Mouse (Mus musculus) brain, embryonic 14.5 days (tissue): Measurements from ENCODE around the gene Ncoa6. TPM values are rescaled to one million over a fixed set of nuclear protein-coding genes. Genes with fewer than 3 reads are reported as not detected.

Source experiments
- DNase-seq: peaks from one replicate; pipeline ENCODE4 v3.0.0-alpha.2; 2011; ENCODE audit warnings: low read depth
- CTCF ChIP-seq: fragments of 200-500 bp; IDR thresholded peaks from 2 replicates; pipeline ENCODE4 v1.5.1; 2012; ENCODE audit warnings: inconsistent platforms, mild to moderate bottlenecking, moderate library complexity, borderline replicate concordance; ENCODE audit not compliant: insufficient read depth, insufficient read length; ENCODE audit errors: extremely low read depth
- POLR2A ChIP-seq: fragments of 200-500 bp; IDR thresholded peaks from 2 replicates; pipeline ENCODE4 v1.6.1; 2012; ENCODE audit warnings: mild to moderate bottlenecking, inconsistent platforms, borderline replicate concordance; ENCODE audit not compliant: poor library complexity, insufficient read depth, insufficient read length, severe bottlenecking; ENCODE audit errors: extremely low read depth
- polyA plus RNA-seq: library from polyadenylated mRNA; depleted of rRNA; stranded (reverse); fragments of >200 nt; gene quantifications from 2 replicates; pipeline ENCODE4 v1.2.3, GENCODE M21; 2012

Ncoa6 gene
- polyA plus RNA-seq, 1 experiment: 75.2 TPM

GRCm38 (mm10) chr2:155401926-155402325 lies 71.8 kb downstream of the Ncoa6 start:
- TF ChIP-seq POLR2A (no peak), CTCF (no peak)
- DNase-seq: no peak

GRCm38 (mm10) chr2:155400276-155400675 lies 73.4 kb downstream of the Ncoa6 start:
- no peak for TF ChIP-seq CTCF
- no peak for TF ChIP-seq POLR2A
- peak; percentile 17 for DNase-seq

GRCm38 (mm10) chr2:155394586-155394985 lies 79.1 kb downstream of the Ncoa6 start:
- TF ChIP-seq POLR2A (no peak), CTCF (no peak)
- DNase-seq: no peak

- TF ChIP-seq CTCF (no peak), POLR2A (no peak)
- DNase-seq: no peak
These were observed 85.1 kb downstream of the Ncoa6 start for GRCm38 (mm10) chr2:155388573-155388972.

- TF ChIP-seq POLR2A: no peak
- TF ChIP-seq CTCF: no peak
- DNase-seq: no peak
These were observed 86.6 kb downstream of the Ncoa6 start for GRCm38 (mm10) chr2:155387052-155387451.

DNA sequence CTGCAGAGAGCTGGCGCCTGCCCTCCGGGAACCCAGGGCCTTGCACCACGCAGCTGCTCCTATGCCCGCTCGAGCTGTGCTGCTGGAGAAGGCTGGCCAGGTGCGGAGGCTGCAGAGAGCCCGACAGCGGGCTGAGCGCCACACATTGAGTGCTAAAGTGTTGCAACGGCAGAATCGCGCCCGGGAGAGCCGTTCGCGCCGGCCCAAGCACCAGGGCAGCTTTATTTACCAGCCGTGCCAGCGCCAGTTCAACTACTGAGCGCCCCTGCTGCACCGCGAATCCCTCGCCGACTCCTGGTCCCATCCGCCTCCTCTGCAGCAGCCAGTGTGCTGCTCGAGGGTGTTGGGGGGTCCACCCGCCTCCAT lies 87.2 kb downstream of the Ncoa6 start:
- TF ChIP-seq CTCF: no peak
- no peak for TF ChIP-seq POLR2A
- DNase-seq: peak; percentile 34

DNA sequence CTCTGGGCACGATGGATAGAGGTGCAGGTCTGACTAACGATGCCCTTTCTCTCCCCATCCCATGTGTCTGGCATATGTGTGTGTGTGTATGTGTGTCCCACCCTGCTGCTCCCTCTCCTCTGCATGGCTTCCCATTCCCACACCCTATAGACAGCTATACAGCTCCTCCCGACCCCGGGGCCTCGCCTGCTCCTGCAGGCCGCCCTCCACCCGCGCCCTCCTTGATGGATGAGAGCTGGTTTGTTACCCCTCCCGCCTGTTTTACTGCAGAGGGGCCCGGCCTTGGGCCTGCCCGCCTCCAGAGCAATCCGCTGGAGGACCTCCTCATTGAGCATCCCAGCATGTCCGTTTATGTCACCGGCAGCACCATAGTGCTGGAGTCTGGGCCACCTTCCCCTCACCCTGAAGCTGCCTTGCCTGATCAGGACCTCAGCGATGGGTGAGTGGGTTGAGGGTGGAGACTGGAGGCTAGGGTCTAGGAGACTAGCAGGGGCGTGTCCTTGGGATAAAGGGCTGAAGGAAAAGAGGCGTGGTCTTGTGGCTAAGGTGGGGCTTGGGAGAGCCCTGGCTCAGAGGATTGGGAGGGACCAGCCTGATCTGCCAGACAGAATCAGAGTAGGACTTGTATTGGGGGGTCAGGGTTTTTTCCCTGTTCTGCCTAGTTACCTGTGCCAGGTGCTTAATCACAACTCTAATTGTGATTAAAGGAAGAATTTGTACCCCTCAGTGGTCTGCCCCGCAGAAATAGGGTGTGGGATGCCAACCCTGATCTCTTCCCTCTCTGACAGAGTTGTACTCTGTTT lies 87.8 kb downstream of the Ncoa6 start:
- peak; percentile 29 for DNase-seq
- TF ChIP-seq CTCF (no peak), POLR2A (no peak)

DNA sequence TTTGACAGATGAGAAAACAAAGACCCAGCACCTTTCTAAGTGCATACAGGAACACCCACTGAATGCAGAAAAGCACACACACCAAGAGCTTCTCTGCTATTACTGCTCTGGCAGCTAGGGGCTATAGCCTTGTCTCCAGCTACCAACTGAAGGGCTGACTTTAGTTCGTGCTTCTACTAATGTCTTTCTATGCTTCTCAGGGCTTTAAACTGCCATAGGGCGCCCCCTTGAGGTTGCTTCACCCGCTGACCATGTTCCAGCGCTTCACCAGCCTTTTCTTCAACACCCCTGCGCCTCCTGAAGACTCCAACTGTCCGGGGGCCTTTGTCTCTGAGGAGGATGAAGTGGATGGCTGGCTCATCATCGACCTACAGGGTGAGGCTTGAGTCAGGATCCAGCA lies 88.6 kb downstream of the Ncoa6 start:
- TF ChIP-seq CTCF (peak; percentile 68), POLR2A (no peak)

DNA sequence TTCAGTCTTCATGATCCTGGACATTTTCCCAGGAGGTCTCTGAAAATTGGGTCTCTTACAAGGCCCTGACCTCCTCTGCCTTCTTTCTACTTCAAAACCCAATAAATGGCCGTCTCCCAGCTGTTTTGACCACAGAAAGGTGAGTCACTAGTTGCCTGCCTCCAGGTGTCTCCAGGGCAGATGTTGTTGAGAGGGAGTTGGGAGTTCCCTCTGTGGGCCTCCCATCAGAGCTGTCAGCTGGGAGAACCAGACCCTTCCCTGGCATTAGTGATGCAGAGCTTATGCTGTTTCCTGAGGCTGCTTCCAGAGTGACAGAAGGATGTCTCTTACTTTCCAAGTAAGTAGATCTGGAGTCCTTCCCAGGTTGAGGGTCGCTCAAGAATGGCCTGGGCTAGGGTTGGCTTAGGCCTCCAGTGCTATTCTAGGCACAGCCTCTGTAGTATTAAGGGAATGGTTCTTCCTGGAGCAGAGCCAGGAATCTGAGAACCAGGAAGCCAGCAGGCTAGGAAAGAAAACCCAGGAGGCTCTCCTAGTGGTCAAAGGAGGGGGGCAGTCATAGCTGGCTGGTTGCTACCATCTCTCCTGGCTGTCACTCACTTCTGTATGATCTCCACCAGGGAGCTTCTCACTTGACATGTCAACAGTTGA lies 90.8 kb downstream of the Ncoa6 start:
- no peak for TF ChIP-seq POLR2A
- no peak for TF ChIP-seq CTCF
- DNase-seq: peak; percentile 20

More for the DNA sequence above, 88.6 kb downstream of the Ncoa6 start:
- peak; percentile 85 for DNase-seq

DNA sequence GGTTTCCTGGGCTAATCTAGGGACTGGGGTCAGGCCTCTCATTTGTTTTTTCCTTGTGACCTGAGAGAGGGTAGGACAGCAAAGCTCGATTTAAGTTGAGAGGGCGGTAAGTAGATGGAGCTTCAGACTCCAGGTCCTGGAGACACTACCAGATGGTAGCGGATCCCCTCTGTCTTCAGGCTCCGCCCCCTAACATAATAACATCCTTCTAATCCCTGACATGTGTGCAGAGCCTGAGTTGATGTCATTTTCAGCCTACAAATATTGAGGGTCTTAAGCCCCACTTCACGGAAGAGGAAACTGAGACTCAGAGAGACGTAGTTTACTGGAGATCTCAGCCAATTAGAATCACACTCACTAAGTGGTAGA lies 91.4 kb downstream of the Ncoa6 start:
- DNase-seq: no peak
- TF ChIP-seq CTCF: no peak

DNA sequence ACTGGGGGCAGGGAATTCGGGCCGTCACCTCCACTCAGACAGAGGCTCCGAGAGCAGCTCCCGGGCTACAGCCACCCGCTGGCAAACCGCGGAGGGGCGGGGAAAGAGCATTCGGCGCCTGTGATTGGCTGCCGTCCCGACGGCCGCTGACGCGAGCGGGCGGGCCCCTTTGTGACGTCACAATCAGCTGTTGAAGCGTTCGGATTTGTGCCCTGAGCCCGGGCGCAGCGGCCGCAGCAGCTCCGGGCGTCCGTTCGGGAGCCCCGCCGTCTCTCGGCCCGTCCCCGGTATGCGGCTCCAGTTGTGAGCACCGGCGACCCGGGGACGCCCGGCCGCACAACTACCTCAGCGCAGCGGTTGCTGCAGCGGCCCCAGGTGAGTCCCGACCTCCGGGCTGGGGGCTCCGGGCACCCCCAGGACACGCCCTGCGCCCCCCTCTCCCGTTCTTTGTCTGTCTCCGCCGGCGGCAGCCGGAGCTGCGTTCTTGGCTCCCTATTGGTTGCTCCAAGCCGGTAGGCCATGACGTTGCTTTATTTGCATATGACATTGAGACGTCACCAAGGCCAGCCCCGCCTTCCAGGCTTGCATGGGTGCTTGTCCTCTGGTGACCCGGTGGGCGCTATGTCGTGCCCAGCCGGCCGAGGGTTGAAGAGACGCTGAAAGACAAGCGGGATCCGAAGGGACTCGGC lies 91.9 kb downstream of the Ncoa6 start:
- peak; percentile 97 for TF ChIP-seq POLR2A
- no peak for TF ChIP-seq CTCF
- DNase-seq: peak; percentile 98

GRCm38 (mm10) chr2:155381060-155381437 lies 92.6 kb downstream of the Ncoa6 start:
- TF ChIP-seq CTCF (no peak), POLR2A (no peak)

More at GRCm38 (mm10) chr2:155381060-155381437, 92.6 kb downstream of the Ncoa6 start:
- peak; percentile 51 for DNase-seq
